Comparison of ENCODE assay signal across 8 mouse cellular contexts in genomic region chr13:35968131-35968718, GRCm38 (mm10). TPM values are rescaled to one million over a fixed set of nuclear protein-coding genes. Genes with fewer than 3 reads are reported as not detected.
DNase-seq lines count a peak whose midpoint lies in the region; ATAC-seq and TF ChIP-seq lines count a peak whose summit lies in the region.

No protein-coding gene starts in this region.

- H3K9me3 ChIP-seq in embryonic facial prominence, embryonic 15.5 days (replicated peaks): no peaks in the 10 kb centered on the region
- no peaks in the 10 kb centered on the region for H3K9me3 ChIP-seq in hindbrain, embryonic 13.5 days
- H3K9me3 ChIP-seq in liver, postnatal 0 days (ENCODE audit: low read length): no peaks in the 10 kb centered on the region

- H3K27ac ChIP-seq in layer of hippocampus, adult 2 months: peak overlapping the region; percentile 87
- H3K27ac ChIP-seq in embryonic facial prominence, embryonic 15.5 days (replicated peaks): no peak overlapping the region
- no peak overlapping the region for H3K27ac ChIP-seq in hindbrain, embryonic 13.5 days
- H3K27ac ChIP-seq in liver, postnatal 0 days (ENCODE audit: low read depth): peak overlapping the region; percentile 69

- peaks cover 6% of the 10 kb centered on the region; the same call in 1 of the 2 replicates for H3K4me1 ChIP-seq in embryonic facial prominence, embryonic 15.5 days
- H3K4me1 ChIP-seq in hindbrain, embryonic 13.5 days (replicated peaks): peaks cover 23% of the 10 kb centered on the region
- no peaks in the 10 kb centered on the region for H3K4me1 ChIP-seq in liver, postnatal 0 days (ENCODE audit: insufficient read depth)

- peak overlapping the region; percentile 56 for H3K4me3 ChIP-seq in layer of hippocampus, adult 2 months
- peak overlapping the region; percentile 59 for H3K4me3 ChIP-seq in embryonic facial prominence, embryonic 15.5 days (replicated peaks)
- peak overlapping the region; percentile 65 for H3K4me3 ChIP-seq in hindbrain, embryonic 13.5 days
- peak overlapping the region; percentile 56 for H3K4me3 ChIP-seq in liver, postnatal 0 days (ENCODE audit: low read depth, low read length)

- WGBS in embryonic facial prominence, embryonic 15.5 days: under 1% methylated on average over 38 of the region's 38 CpGs
- under 1% methylated on average over 38 of the region's 38 CpGs for WGBS in hindbrain, embryonic 13.5 days
- 2% methylated on average over 38 of the region's 38 CpGs for WGBS in liver, postnatal 0 days (ENCODE audit: insufficient replicate concordance)

- no peak for DNase-seq in layer of hippocampus, adult 2 months (ENCODE audit: low spot score in 2 of 2)
- no peak for DNase-seq in layer of hippocampus, adult 18-20 months (ENCODE audit: low spot score in 2 of 2)
- peak; percentile 61 for DNase-seq in R1 (ENCODE audit: low read depth, low spot score)
- DNase-seq in liver, postnatal 0 days: no peak
- DNase-seq in testis, postnatal 10 days (ENCODE audit: low spot score): peak; percentile 53
- no peak for DNase-seq in layer of hippocampus, postnatal 25 days (ENCODE audit: extremely low spot score in 1 of 2, low spot score in 1 of 2)

- ATAC-seq in embryonic facial prominence, embryonic 15.5 days (ENCODE audit: insufficient number of reproducible peaks, low FRiP score, low TSS enrichment, low read depth): peak; percentile 55
- ATAC-seq in hindbrain, embryonic 13.5 days (ENCODE audit: low FRiP score): peak; percentile 55
- ATAC-seq in liver, postnatal 0 days: peak; percentile 43

- H3K36me3 ChIP-seq in embryonic facial prominence, embryonic 15.5 days: no peaks in the 10 kb centered on the region
- H3K36me3 ChIP-seq in hindbrain, embryonic 13.5 days: no peaks in the 10 kb centered on the region
- no peaks in the 10 kb centered on the region for H3K36me3 ChIP-seq in liver, postnatal 0 days (replicated peaks; ENCODE audit: insufficient read depth, low read length)

- TF ChIP-seq CTCF in layer of hippocampus, adult 2 months (conservative IDR thresholded peaks at IDR 0.05): peak; percentile 43
- TF ChIP-seq CTCF in liver, postnatal 0 days (IDR thresholded peaks at IDR 0.05; ENCODE audit: low read depth): no peak

- peaks cover 11% of the 10 kb centered on the region for H3K27me3 ChIP-seq in embryonic facial prominence, embryonic 15.5 days
- peaks cover 45% of the 10 kb centered on the region for H3K27me3 ChIP-seq in hindbrain, embryonic 13.5 days
- H3K27me3 ChIP-seq in liver, postnatal 0 days (ENCODE audit: insufficient read depth, low read length): peaks cover 33% of the 10 kb centered on the region

- peak overlapping the region; percentile 24 for H3K9ac ChIP-seq in embryonic facial prominence, embryonic 15.5 days
- peak overlapping the region; percentile 72 for H3K9ac ChIP-seq in hindbrain, embryonic 13.5 days
- peak overlapping the region; percentile 76 for H3K9ac ChIP-seq in liver, postnatal 0 days (replicated peaks)

- peak overlapping the region; percentile 100 for H3K4me2 ChIP-seq in embryonic facial prominence, embryonic 15.5 days (replicated peaks)
- H3K4me2 ChIP-seq in hindbrain, embryonic 13.5 days: peak overlapping the region; percentile 100
- H3K4me2 ChIP-seq in liver, postnatal 0 days (ENCODE audit: low read depth, low read length): peak overlapping the region; percentile 80

- no peak for TF ChIP-seq EP300 in liver, postnatal 0 days (IDR thresholded peaks at IDR 0.05; ENCODE audit: low read depth)

RNA-seq across cellular contexts. Expression of gene Ppp1r3g, which starts 9.6 kb away (rescaled TPM):
- total RNA-seq in layer of hippocampus, adult 2 months (2021): 10 to 100 TPM; 10.7 to 12.5 TPM
- 10 to 100 TPM; 15.1 to 18.3 TPM for total RNA-seq in layer of hippocampus, adult 18-20 months (2021)
- polyA plus RNA-seq in embryonic facial prominence, embryonic 15.5 days (2015; fragmentation: Nextera tagmentation; extraction: Ambion mirVana): 1.1 and 1.5 TPM in 2 replicates
- 0.36 and 0.40 TPM in 2 replicates for polyA plus RNA-seq in hindbrain, embryonic 13.5 days (2015; fragmentation: Nextera tagmentation; extraction: Ambion mirVana)
- polyA plus RNA-seq in liver, postnatal 0 days (2015; fragmentation: Nextera tagmentation; extraction: Ambion mirVana): 2.2 and 4.3 TPM in 2 replicates
- 10 to 100 TPM; 10.7 to 15.7 TPM for total RNA-seq in layer of hippocampus, postnatal 25 days (2021)

Comparison
In these comparisons a context has a peak if more than half of its experiments do, and no peak if none do; other contexts are left out.
1. DNase-seq: peak in R1 (single experiment) and testis, postnatal 10 days (single experiment); none in layer of hippocampus, adult 2 months (0 of 2), layer of hippocampus, adult 18-20 months (0 of 2), liver, postnatal 0 days (single experiment) and layer of hippocampus, postnatal 25 days (0 of 2).
2. H3K27ac ChIP-seq: peak in layer of hippocampus, adult 2 months (single experiment) and liver, postnatal 0 days (single experiment); none in embryonic facial prominence, embryonic 15.5 days (single experiment) and hindbrain, embryonic 13.5 days (single experiment).
3. H3K9ac ChIP-seq: peak in every context shown above with its lines; median percentile 76 in liver, postnatal 0 days; 72 in hindbrain, embryonic 13.5 days; 24 in embryonic facial prominence, embryonic 15.5 days.
4. Peak in every context shown above with its lines, with median percentiles within 50 percentile points of each other: H3K4me3 ChIP-seq, ATAC-seq and H3K4me2 ChIP-seq.